17 mouse cellular contexts compared by ENCODE assay signal in genomic region chr2:110181666-110182065, GRCm38 (mm10).
DNase-seq lines count a peak whose midpoint lies in the region; ATAC-seq and TF ChIP-seq lines count a peak whose summit lies in the region.
"Had no signal": no experiment of that assay in that cellular context is flagged by ENCODE, and none has a peak within 500 bp of the region (broad histone marks: within the 10 kb centered on the region; RNA-seq: fewer than 3 reads in every experiment).

No protein-coding gene starts in this region.

- TF ChIP-seq POLR2A in kidney, adult 2 months (IDR thresholded peaks at IDR 0.05; ENCODE audit: low read depth, low read length) = no peak

- no peak overlapping the region for H3K9ac ChIP-seq in heart, embryonic 15.5 days
- no peak overlapping the region for H3K9ac ChIP-seq in kidney, embryonic 14.5 days (ENCODE audit: low read depth, low read length)
- no peak overlapping the region for H3K9ac ChIP-seq in kidney, embryonic 15.5 days
- H3K9ac ChIP-seq in kidney, embryonic 16.5 days (replicated peaks; ENCODE audit: low read length) = no peak overlapping the region
- H3K9ac ChIP-seq: embryonic facial prominence, embryonic 12.5 days; forebrain, embryonic 12.5 days; hindbrain, embryonic 15.5 days had no signal

- no peak for ATAC-seq in heart, embryonic 15.5 days (replicated peaks; ENCODE audit: insufficient number of reproducible peaks, insufficient read depth, low FRiP score, low read depth)
- no peak for ATAC-seq in kidney, embryonic 14.5 days (ENCODE audit: low FRiP score, low TSS enrichment)
- no peak for ATAC-seq in kidney, embryonic 15.5 days (replicated peaks; ENCODE audit: low FRiP score)
- no peak for ATAC-seq in kidney, embryonic 16.5 days (ENCODE audit: low FRiP score, low TSS enrichment)

- H3K27ac ChIP-seq in heart, embryonic 15.5 days = peak overlapping the region; percentile 49; the same call in 1 of the 2 replicates
- H3K27ac ChIP-seq in kidney, adult 2 months (ENCODE audit: insufficient read depth, low read depth, low read length) = peak overlapping the region; percentile 94
- H3K27ac ChIP-seq in kidney, embryonic 14.5 days (ENCODE audit: low read depth, low read length) = no peak overlapping the region
- H3K27ac ChIP-seq in kidney, embryonic 15.5 days = peak overlapping the region; percentile 33; the same call in 1 of the 2 replicates
- H3K27ac ChIP-seq in kidney, embryonic 16.5 days (ENCODE audit: low read length) = peak overlapping the region; percentile 52; the same call in 1 of the 2 replicates
- H3K27ac ChIP-seq: embryonic facial prominence, embryonic 12.5 days; forebrain, embryonic 12.5 days; hindbrain, embryonic 15.5 days had no signal

- TF ChIP-seq CTCF in kidney, adult 2 months (conservative IDR thresholded peaks at IDR 0.05; ENCODE audit: insufficient read depth, insufficient read length, low read depth, low read length) = no peak

- H3K36me3 ChIP-seq in heart, embryonic 15.5 days = no peaks in the 10 kb centered on the region
- no peaks in the 10 kb centered on the region for H3K36me3 ChIP-seq in kidney, adult 2 months (ENCODE audit: control insufficient read depth, insufficient read depth, low read length)
- H3K36me3 ChIP-seq in kidney, embryonic 14.5 days (ENCODE audit: control insufficient read depth, insufficient read depth, low read length) = no peaks in the 10 kb centered on the region
- H3K36me3 ChIP-seq in kidney, embryonic 15.5 days = no peaks in the 10 kb centered on the region
- no peaks in the 10 kb centered on the region for H3K36me3 ChIP-seq in kidney, embryonic 16.5 days (ENCODE audit: insufficient read depth, low read length)
- H3K36me3 ChIP-seq: embryonic facial prominence, embryonic 12.5 days; forebrain, embryonic 12.5 days; hindbrain, embryonic 15.5 days had no signal

- H3K9me3 ChIP-seq in heart, embryonic 15.5 days (replicated peaks) = no peaks in the 10 kb centered on the region
- H3K9me3 ChIP-seq in kidney, embryonic 14.5 days (ENCODE audit: control insufficient read depth, low read length) = no peaks in the 10 kb centered on the region
- no peaks in the 10 kb centered on the region for H3K9me3 ChIP-seq in kidney, embryonic 15.5 days (replicated peaks)
- no peaks in the 10 kb centered on the region for H3K9me3 ChIP-seq in kidney, embryonic 16.5 days (ENCODE audit: low read length)
- H3K9me3 ChIP-seq: embryonic facial prominence, embryonic 12.5 days; forebrain, embryonic 12.5 days; hindbrain, embryonic 15.5 days had no signal

- H3K4me2 ChIP-seq in heart, embryonic 15.5 days = no peak overlapping the region
- no peak overlapping the region for H3K4me2 ChIP-seq in kidney, embryonic 14.5 days (replicated peaks; ENCODE audit: low read depth, low read length)
- no peak overlapping the region for H3K4me2 ChIP-seq in kidney, embryonic 15.5 days
- H3K4me2 ChIP-seq in kidney, embryonic 16.5 days (replicated peaks; ENCODE audit: low read depth, low read length) = no peak overlapping the region
- H3K4me2 ChIP-seq: embryonic facial prominence, embryonic 12.5 days; forebrain, embryonic 12.5 days; heart, embryonic 11.5 days; hindbrain, embryonic 15.5 days had no signal

- WGBS in heart, embryonic 15.5 days = 83% methylated on average over 6 of the region's 6 CpGs
- WGBS in kidney, adult 2 months = 36% methylated on average over 6 of the region's 6 CpGs
- 73% methylated on average over 6 of the region's 6 CpGs for WGBS in kidney, embryonic 14.5 days
- 68% methylated on average over 6 of the region's 6 CpGs for WGBS in kidney, embryonic 15.5 days
- 65% methylated on average over 6 of the region's 6 CpGs for WGBS in kidney, embryonic 16.5 days

- no peaks in the 10 kb centered on the region for H3K27me3 ChIP-seq in heart, embryonic 15.5 days
- no peaks in the 10 kb centered on the region for H3K27me3 ChIP-seq in kidney, adult 2 months (replicated peaks; ENCODE audit: control insufficient read depth, insufficient read depth, low read length)
- H3K27me3 ChIP-seq in kidney, embryonic 14.5 days (ENCODE audit: control insufficient read depth, insufficient read depth, low read length) = no peaks in the 10 kb centered on the region
- H3K27me3 ChIP-seq in kidney, embryonic 15.5 days = no peaks in the 10 kb centered on the region
- no peaks in the 10 kb centered on the region for H3K27me3 ChIP-seq in kidney, embryonic 16.5 days (ENCODE audit: insufficient read depth, low read length)
- H3K27me3 ChIP-seq: embryonic facial prominence, embryonic 12.5 days; forebrain, embryonic 12.5 days; hindbrain, embryonic 15.5 days had no signal

- H3K4me3 ChIP-seq in heart, embryonic 15.5 days = no peak overlapping the region
- no peak overlapping the region for H3K4me3 ChIP-seq in kidney, adult 2 months (ENCODE audit: insufficient read depth, low read depth, low read length)
- H3K4me3 ChIP-seq in kidney, embryonic 14.5 days (ENCODE audit: low read length) = no peak overlapping the region
- no peak overlapping the region for H3K4me3 ChIP-seq in kidney, embryonic 15.5 days (replicated peaks)
- H3K4me3 ChIP-seq in kidney, embryonic 16.5 days (ENCODE audit: low read length) = no peak overlapping the region
- H3K4me3 ChIP-seq: embryonic facial prominence, embryonic 12.5 days; forebrain, embryonic 12.5 days; hindbrain, embryonic 15.5 days had no signal

- peaks cover 59% of the 10 kb centered on the region for H3K4me1 ChIP-seq in heart, embryonic 15.5 days (replicated peaks)
- H3K4me1 ChIP-seq in kidney, adult 2 months (ENCODE audit: control insufficient read depth, insufficient read depth, low read length) = peaks cover 60% of the 10 kb centered on the region
- peaks cover 32% of the 10 kb centered on the region for H3K4me1 ChIP-seq in kidney, embryonic 14.5 days (ENCODE audit: control insufficient read depth, insufficient read depth, low read length)
- H3K4me1 ChIP-seq in kidney, embryonic 15.5 days = peaks cover 67% of the 10 kb centered on the region
- peaks cover 68% of the 10 kb centered on the region for H3K4me1 ChIP-seq in kidney, embryonic 16.5 days (ENCODE audit: insufficient read depth, low read length)

- no peak for DNase-seq in heart, adult 18-20 months
- DNase-seq in kidney, adult 2 months = peak; percentile 80
- DNase-seq in cerebellum, postnatal 4 days (ENCODE audit: low spot score in 2 of 2) = no peak
- DNase-seq in thymus, postnatal 10 days (ENCODE audit: low spot score in 2 of 2) = no peak
- DNase-seq: adrenal gland, adult 2 months; adrenal gland, postnatal 25 days; cerebellum, adult 18-20 months; embryo, embryonic 11 days; gastrocnemius, postnatal 10 days had no signal
